Mouse (Mus musculus): ENCODE measurements around the gene Cypt12.

Cypt12 gene

GRCm38 (mm10) chr3:17948299-17948698, at the start of gene Cypt12:
Gene Cypt12 (plus strand): TSS chr3:17948410.
- DNase-seq (ENCODE audit: low spot score in 2 of 2): no peak

- DNase-seq (ENCODE audit: low spot score in 2 of 2): no peak
Measured at GRCm38 (mm10) chr3:17913796-17914195, 34.4 kb upstream of the Cypt12 start.

GRCm38 (mm10) chr3:17940206-17940605, 8.0 kb upstream of the Cypt12 start:
- DNase-seq (ENCODE audit: low spot score in 2 of 2): no peak
